Mouse (Mus musculus) c-Kit-positive CD71-negative TER-119-negative erythroid progenitor cells, embryonic 14.5 days (primary cell): ENCODE data around the gene Fry.

Experiments
- DNase-seq: peaks from one replicate; pipeline ENCODE4 v3.0.0-alpha.2; 2013; ENCODE audit warnings: low read depth

Fry gene

GRCm38 (mm10) chr5:150275314-150275713 lies 156.9 kb downstream of the Fry start:
- DNase-seq: no peak

DNA sequence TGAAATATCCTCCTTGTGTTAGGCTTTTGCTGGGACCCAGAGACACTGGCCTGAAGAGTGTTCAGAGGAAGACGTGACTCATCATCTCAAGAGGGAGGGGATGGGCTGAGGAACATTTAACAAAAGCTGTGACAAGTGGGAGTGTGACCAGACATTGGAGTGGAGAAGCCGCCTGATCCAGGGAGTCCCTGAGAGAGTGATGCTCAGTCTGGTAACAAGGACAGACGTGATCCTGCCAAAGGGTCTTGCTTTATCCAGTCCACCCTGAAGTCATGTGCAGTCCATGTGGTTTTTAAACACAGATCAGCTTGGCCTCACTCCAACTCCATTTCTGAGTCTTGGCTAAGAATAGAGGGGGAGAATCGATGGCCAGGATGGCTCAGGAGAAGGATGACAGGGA lies 158.2 kb downstream of the Fry start:
- no peak for DNase-seq

DNA sequence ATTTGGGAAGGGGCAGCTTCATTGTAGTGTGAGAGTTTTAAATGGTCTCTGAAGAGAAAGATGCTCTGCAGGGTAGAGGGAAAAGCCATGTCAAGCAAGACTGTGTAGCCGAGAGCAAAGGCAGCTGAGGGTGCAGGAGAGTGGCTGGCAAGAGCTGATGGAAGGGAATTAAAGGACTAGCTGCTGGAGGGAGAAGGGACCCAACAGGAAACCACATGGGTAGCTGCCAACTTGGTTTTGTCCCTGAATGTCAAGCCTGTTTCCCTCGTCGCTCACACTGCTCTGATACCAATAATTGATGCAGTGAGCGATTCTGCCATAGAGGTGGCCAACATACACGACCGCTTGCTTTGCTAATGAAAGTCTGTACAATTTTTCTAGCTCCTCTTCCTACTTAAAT lies 160.9 kb downstream of the Fry start:
- no peak for DNase-seq

DNA sequence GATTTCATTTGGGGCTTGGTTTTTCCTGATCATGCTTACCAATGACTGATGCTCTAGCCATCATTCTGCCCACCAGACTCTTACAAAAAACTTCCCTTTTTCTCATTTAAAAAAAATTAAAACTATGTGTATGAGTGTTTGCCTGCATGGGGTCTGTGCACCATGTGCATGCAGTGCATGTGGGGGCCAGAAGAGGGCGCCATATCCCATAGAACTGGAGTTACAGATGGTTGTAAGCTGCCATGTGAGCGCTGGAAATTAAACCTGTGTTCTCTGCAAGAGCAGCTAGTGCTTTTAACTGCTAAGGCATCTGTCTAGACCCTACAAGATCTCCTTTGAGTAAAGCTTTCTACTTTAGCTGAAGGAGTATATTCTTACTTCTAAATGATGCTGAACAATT lies 162.6 kb downstream of the Fry start:
- DNase-seq: no peak

DNA sequence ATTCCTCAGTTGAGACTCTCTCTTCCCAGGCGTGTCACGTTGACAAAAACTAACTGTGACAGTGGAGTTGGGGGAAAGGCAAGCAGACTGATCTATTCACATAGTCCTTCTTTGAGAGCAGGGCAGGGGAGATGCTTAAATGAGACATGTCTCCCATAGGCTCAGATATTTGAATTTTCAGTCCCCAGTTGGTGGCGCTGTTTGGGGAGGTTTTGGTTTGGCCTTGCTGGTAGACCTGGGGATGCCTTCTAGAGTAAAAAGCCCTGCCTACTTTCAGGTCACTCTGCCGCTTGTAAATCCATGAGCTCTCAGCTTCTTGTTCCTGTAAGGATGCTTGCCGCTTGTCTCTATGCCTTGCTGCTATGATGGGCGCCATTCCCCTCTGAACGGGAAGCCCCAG lies 163.6 kb downstream of the Fry start:
- no peak for DNase-seq

GRCm38 (mm10) chr5:150287949-150288348 lies 169.5 kb downstream of the Fry start:
- DNase-seq: no peak

GRCm38 (mm10) chr5:150289611-150290010 lies 171.2 kb downstream of the Fry start:
- DNase-seq: no peak

- no peak for DNase-seq
Measured at GRCm38 (mm10) chr5:150290494-150291199, 172.2 kb downstream of the Fry start.

DNA sequence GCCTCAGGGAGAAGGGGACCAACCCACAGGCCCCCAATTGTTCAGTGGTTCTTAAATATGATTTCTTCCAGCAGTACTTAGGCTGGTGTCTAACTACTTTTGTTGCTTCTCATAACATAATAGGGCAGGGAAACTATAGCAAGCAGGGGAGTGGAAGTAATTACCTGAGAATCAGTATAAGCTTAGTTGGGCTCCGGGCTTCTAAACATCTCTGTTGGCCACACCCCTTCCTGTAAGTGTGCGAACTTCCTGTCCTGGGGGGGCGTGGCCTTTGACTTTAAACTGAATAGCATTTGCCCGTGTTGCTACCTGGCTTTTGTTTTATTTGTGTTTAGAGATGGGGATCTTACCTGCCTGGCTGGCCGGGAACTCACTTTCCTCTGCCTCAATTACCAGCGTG lies 172.8 kb downstream of the Fry start:
- no peak for DNase-seq

DNA sequence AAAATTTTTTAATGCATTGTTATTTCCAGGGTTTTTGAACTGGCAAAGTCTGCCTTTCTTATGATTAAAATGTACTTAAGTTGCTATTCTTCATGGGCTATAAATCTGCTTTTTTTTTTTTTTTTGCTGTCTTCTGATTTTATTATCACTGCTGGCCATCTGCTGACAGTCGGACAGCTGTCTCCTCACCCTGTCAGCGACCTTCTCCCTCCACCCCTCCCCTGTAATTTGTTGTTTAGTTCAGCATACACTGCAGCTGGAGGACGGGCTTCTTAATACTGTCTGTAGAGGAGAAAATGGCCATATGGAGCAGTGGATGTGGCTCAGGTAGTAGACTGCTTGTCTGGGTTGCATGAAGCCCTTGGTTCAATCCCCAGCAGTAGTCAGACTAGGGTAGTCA lies 173.7 kb downstream of the Fry start:
- DNase-seq: no peak

GRCm38 (mm10) chr5:150294306-150294705 lies 175.9 kb downstream of the Fry start:
- no peak for DNase-seq

- DNase-seq: no peak
Measured at GRCm38 (mm10) chr5:150295096-150295495, 176.7 kb downstream of the Fry start.

DNA sequence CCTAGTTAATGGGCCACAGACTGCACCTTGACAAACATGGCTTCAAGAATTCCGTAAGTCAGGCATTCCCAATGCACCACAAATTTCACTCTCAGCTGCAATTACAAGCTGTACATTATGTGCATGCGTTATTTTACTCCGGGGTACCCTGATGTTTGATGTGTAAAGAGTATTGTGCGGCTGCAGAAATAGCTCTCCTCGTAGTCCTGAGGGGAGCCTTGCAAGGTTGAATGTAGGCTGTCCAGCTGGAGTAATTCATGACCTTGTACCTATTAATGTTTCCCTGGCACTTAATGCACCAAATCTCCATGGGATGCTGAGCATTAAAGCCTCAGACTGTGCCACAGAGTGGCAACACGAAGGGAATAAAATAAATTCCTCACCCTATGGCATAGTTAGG lies 180.5 kb downstream of the Fry start:
- DNase-seq: no peak

DNA sequence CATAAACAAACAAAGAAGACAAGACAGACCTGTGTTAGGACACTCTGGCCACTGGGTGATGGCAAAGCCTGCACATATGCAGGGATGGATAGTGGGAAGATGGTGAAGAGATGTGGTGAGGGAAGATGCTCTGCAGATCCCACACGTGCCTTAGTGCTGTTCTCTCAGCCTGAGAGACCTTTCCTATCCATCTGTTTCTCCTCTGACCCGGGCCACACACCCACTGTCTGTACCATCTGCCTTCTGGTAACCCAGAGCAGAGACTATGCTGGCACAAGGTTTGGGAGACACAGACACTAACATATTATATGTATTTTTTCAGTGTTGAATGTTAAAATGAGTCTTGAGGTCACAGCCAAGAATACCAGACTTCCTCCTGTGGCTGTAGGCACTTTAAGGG lies 183.7 kb downstream of the Fry start:
- no peak for DNase-seq

- no peak for DNase-seq
Measured at GRCm38 (mm10) chr5:150302996-150303395, 184.6 kb downstream of the Fry start.

DNA sequence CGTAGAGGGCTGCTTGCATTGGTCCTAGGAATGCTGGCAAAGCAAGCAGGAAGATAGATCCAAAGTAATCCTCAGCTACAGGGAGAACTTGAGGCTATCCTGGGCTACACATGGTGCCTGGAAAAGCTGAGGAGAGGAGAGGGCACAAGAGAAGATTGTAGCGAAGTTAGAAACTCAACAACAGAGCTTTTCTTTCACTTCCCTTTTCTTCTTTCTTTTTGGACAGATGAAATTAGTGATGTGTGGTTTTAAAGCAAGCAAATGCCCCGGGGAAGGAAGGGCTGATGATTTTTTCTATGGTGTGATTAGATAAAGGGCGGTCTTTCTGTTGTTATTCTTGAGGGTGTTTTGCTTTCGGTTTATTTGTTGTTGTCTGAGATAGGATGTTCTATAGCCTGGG lies 188.1 kb downstream of the Fry start:
- DNase-seq: no peak

DNA sequence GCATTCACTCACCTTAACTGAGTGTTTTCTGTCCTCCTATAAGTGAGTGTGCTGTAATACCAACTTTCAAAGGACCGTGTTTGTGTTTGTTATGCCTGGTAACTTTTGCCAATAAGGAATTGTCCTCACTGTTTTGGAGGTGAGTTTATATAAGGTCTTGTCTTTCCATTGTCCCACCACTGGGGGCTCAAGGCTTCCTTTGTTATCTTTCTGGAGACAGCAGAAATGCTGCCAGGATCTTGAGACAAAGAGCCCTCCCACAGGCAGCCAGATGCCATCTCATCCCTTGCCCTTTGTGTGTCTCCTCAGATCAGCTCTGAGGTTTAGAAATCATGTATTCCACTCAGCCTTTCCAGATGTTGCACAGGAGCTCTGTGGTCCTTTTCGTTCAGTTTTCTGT lies 194.8 kb downstream of the Fry start:
- DNase-seq: no peak

- DNase-seq: no peak
Measured at GRCm38 (mm10) chr5:150314582-150314981, 196.1 kb downstream of the Fry start.

DNA sequence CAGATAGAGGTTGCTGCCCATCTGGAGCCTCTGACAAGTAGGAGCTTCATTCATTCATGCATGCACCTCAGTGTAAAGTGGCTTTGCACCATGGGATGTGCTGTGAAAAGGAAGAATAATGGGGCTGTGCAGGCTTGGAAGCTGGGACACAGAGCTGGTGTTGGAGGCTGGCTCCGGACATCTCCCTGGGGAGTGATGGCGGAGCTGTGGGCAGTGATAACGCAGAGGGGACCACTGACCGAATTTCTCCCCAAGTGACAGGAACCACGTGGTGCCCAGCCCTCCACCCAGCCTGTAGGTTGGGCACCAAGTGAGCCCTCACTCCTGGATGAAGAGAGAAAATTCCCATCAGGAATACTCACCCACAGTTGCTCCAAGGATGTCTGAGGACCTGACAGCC lies 207.0 kb downstream of the Fry start:
- no peak for DNase-seq

DNA sequence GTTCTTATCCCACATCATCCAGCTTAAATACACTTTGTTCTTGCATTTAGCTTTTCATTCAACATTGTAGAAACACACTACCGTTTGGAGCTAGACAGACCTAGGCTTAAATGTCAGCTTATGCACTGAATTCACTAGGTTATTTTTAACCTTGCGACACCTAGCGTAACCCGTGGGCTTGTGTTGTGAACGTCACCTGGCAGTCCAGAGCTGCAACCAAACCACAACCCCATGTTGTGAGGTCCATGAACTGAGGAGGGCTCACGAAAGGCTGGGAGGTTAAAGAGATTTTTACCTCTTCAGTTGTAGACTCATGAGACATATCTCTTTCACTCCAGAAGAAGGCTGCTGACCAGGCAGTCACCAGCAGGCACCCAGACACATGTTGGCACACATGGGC lies 210.2 kb downstream of the Fry start:
- DNase-seq: no peak

DNA sequence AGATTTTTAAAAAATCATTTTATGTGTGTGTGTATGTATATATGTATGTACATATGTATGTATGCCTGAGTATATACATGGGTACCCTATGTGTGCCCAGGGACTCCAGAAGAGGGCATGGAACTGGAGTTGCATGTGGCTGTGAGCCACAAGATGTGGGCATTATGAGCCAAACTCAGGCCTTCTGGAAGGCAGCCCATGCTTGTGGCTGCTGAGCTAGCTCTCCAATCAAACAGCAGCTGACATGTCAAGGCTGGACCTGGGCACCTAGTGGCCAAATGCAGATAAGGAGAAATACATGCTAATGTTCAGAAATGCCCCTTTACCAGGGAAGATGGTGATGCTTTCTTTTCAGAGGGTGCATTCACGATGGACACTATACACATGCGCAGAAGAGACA lies 213.4 kb downstream of the Fry start:
- no peak for DNase-seq

DNA sequence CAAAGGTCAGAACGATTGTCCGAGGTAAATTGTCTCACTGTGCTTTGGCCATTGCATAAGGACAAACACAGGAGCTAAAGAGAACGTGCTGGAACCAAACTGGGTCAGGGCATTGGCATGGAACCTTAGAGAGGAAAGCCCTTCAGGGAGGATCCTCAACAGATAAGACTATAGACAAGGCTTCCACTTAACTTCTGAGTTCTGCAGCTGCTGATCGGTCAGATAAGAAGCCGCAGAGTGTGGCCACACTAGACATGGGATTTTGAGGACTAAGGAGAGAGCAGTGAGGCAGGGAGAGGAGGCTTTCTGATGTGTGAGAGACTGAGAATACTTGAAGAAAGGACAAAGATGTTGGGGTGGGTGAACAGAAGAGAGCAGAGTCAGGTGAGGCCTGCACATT lies 214.4 kb downstream of the Fry start:
- no peak for DNase-seq

GRCm38 (mm10) chr5:150333328-150333731 lies 214.9 kb downstream of the Fry start:
- DNase-seq: no peak

DNA sequence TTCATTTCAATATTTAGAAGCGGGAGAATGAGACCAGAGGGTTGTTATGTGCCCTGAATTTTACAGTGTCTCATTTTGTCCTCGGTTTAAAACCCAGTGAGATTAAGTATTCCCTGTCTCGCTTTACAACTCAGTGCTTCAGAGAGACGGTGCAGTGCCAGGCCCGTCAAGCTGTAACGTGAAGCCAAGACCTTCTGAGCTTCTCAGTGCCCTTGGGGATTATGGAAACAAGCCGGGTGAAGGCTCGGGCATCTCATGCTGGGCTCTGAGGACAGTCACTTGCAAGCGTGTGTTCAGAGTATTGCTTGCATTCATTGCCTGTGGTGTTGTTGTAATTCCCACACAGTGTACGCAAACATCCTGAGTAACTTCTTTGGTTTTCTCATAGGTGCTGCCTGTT lies 218.0 kb downstream of the Fry start:
- DNase-seq: no peak

- no peak for DNase-seq
Measured at GRCm38 (mm10) chr5:150337696-150338095, 219.3 kb downstream of the Fry start.
